Mouse (Mus musculus) megakaryocyte progenitor cell, adult 5-6 weeks (primary cell): Measurements from ENCODE around the gene Fam214a. TPM values are rescaled to one million over a fixed set of nuclear protein-coding genes. Genes with fewer than 3 reads are reported as not detected.

Experiments
- ATAC-seq: replicated peaks from 2 replicates; pipeline ENCODE4 v1.8.0; 2016; ENCODE audit warnings: mild to moderate bottlenecking, moderate TSS enrichment, inconsistent platforms; ENCODE audit not compliant: poor library complexity
- total RNA-seq, 2 experiments: library from RNA; stranded (forward) in 1 of 2; stranded (reverse) in 1 of 2; fragments of 157-497, 149-512 nt in 1 of 2; fragments of 200-1000 nt in 1 of 2; gene quantifications; 2 replicates each; pipeline versions ENCODE4 v1.2.3 to v1.2.4; 2015 to 2017

Gene Fam214a
- total RNA-seq, 2 experiments from 2014 or later = 6.6 to 7.1 TPM

DNA sequence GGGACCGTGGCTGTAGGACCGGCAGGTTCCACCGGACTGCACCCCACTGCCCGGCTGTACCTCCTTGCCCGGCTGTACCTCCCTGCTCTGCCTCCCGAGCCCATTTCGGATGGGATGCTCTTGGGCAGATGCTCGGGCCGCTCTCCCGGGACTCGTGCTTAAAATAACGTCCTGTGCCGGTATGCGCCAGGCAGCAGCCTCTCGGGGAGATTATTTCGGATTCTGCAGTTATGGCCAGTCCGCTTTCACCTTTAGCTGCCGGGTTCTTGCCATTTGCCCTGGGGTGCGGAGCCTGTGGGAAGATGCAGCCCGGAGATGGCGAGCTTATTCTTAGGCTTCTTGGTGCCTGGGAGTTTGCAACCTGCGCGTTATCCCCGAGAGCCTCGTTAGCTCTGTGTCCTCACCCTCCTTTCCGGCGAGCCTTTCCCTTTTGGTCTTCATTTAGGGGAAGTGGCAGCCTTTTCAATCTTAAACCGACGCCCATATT, 119.1 kb downstream of the Fam214a start:
- ATAC-seq = peak; percentile 65

- ATAC-seq = no peak
Measured at GRCm38 (mm10) chr9:75072361-75072760, 119.7 kb downstream of the Fam214a start.

- no peak for ATAC-seq
Measured at GRCm38 (mm10) chr9:75077191-75077590, 124.5 kb downstream of the Fam214a start.

Other genes with a start within 250 kb of the Fam214a start
- gene Onecut1, start 91.0 kb upstream of the Fam214a start, total RNA-seq (2015) = not detected in 2 replicates
- gene Onecut1, start 91.0 kb upstream of the Fam214a start, total RNA-seq (2017) = not detected in 2 replicates
- gene Arpp19, start 84.7 kb downstream of the Fam214a start, total RNA-seq (2015) = 132 and 179 TPM in 2 replicates
- gene Arpp19, start 84.7 kb downstream of the Fam214a start, total RNA-seq (2017) = 136 and 149 TPM in 2 replicates
- gene Myo5a, start 118.1 kb downstream of the Fam214a start, total RNA-seq (2015) = 59.6 and 80.1 TPM in 2 replicates
- gene Myo5a, start 118.1 kb downstream of the Fam214a start, total RNA-seq (2017) = 113 and 133 TPM in 2 replicates